Mouse (Mus musculus) lung, embryonic 16.5 days (tissue): ENCODE results near the gene Fbxw11. TPM values are rescaled to one million over a fixed set of nuclear protein-coding genes. Genes with fewer than 3 reads are reported as not detected.

Source experiments
- ATAC-seq: fragments of 200-750 bp; cut with Nextera tagmentation; 2 replicates; pipeline ENCODE4 v1.8.0; 2017; ENCODE audit warnings: low read depth, mild to moderate bottlenecking, moderate library complexity
- H3K27ac ChIP-seq: fragments of 300-500 bp; sonication (generic); 2 replicates; pipeline ENCODE4 v1.5.1; 2014; ENCODE audit warnings: mild to moderate bottlenecking, control low read depth, low read length
- H3K27me3 ChIP-seq: fragments of 300-500 bp; sonication (generic); 2 replicates; pipeline ENCODE4 v1.6.1; 2014; ENCODE audit warnings: low read depth, low read length, mixed read lengths; ENCODE audit not compliant: control insufficient read depth, insufficient read depth
- H3K36me3 ChIP-seq: fragments of 300-500 bp; sonication (generic); 2 replicates; pipeline ENCODE4 v1.6.1; 2014; ENCODE audit warnings: low read length; ENCODE audit not compliant: control insufficient read depth, insufficient read depth
- H3K4me1 ChIP-seq: fragments of 300-500 bp; sonication (generic); replicated peaks from 2 replicates; pipeline ENCODE4 v1.6.1; 2014; ENCODE audit warnings: low read length, mixed read lengths; ENCODE audit not compliant: control insufficient read depth, insufficient read depth
- H3K4me2 ChIP-seq: fragments of 300-500 bp; sonication (generic); 2 replicates; pipeline ENCODE4 v1.6.1; 2014; ENCODE audit warnings: low read depth, low read length, control low read depth
- H3K4me3 ChIP-seq: fragments of 300-500 bp; sonication (generic); 2 replicates; pipeline ENCODE4 v1.5.1; 2014; ENCODE audit warnings: mild to moderate bottlenecking, low read length, control low read depth
- H3K9ac ChIP-seq: fragments of 300-500 bp; sonication (generic); 2 replicates; pipeline ENCODE4 v1.6.1; 2014; ENCODE audit warnings: low read length, control low read depth
- H3K9me3 ChIP-seq: fragments of 300-500 bp; sonication (generic); 2 replicates; pipeline ENCODE4 v1.6.1; 2016; ENCODE audit warnings: low read length; ENCODE audit not compliant: control insufficient read depth
- WGBS: fragments of 180-500 bp; shearing (Covaris S2); extraction: QIAGEN DNeasy Blood & Tissue Kit; methylation state at CpG from one replicate; pipeline ENCODE4 v1.1.7; 2014; 5-methylcytosine and 5-hydroxymethylcytosine counted together
- polyA plus RNA-seq: library from polyadenylated mRNA; unstranded; fragments of >200 nt; fragmentation: Nextera tagmentation; extraction: Ambion mirVana; gene quantifications from 2 replicates; pipeline ENCODE4 v1.2.1, GENCODE M21; 2015

Gene Fbxw11
- polyA plus RNA-seq, 1 experiment from 2014 or later: 80.5 TPM

DNA sequence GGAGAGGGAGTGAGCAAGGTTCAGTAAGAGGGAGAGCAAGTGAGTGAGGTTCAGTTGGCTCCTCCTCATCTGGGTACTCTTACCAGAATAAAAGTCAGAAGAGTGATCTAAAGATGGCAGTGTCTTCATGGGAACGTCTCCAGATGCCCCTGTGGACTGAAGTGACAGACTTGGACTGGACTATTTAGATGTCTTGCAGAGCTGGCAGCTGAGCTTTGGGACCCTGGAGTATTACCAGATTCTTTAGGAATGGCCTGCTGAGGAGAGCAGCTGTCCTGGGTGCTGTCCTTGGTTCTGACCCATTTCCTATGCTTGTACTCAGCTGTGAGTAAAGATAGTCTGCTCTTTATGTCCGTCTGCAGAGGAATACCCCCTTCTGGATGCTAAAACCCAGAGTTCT, 75.8 kb downstream of the Fbxw11 start:
- peaks cover 4% of the 10 kb centered on the region; the same call in 1 of the 2 replicates for H3K36me3 ChIP-seq
- H3K4me3 ChIP-seq: no peak overlapping the region
- H3K9ac ChIP-seq: no peak overlapping the region
- 45% methylated on average over 2 of the region's 2 CpGs for WGBS
- H3K27ac ChIP-seq: no peak overlapping the region
- ATAC-seq: peak; percentile 49
- H3K4me2 ChIP-seq: no peak overlapping the region
- H3K9me3 ChIP-seq: no peaks in the 10 kb centered on the region
- H3K27me3 ChIP-seq: no peaks in the 10 kb centered on the region
- no peaks in the 10 kb centered on the region for H3K4me1 ChIP-seq

DNA sequence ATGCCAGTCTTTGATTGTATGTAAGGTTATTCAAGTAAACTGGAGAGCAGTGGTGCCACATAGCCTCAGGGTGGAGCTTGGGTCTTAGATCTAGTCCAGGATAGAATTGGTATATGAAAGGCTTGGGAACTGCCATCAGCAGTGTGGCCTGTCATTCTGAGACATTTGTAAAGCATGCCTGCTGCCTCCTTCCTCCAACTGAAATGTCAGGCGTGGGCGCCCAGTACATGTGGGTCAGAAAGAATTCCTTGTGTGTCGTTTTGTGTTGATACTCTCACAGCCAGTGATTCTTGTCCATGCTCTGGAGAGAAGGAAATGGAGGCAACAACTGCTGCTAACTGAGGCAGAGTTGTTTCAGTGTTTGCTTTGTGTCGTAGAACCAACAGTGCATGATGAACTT, 76.5 kb downstream of the Fbxw11 start:
- H3K4me2 ChIP-seq: no peak overlapping the region
- no peak overlapping the region for H3K27ac ChIP-seq
- no peaks in the 10 kb centered on the region for H3K27me3 ChIP-seq
- peaks cover 6% of the 10 kb centered on the region; the same call in 1 of the 2 replicates for H3K36me3 ChIP-seq
- no peaks in the 10 kb centered on the region for H3K4me1 ChIP-seq
- no peak for ATAC-seq
- no peak overlapping the region for H3K9ac ChIP-seq
- no peak overlapping the region for H3K4me3 ChIP-seq
- 87% methylated on average over 4 of the region's 4 CpGs for WGBS
- H3K9me3 ChIP-seq: no peaks in the 10 kb centered on the region

DNA sequence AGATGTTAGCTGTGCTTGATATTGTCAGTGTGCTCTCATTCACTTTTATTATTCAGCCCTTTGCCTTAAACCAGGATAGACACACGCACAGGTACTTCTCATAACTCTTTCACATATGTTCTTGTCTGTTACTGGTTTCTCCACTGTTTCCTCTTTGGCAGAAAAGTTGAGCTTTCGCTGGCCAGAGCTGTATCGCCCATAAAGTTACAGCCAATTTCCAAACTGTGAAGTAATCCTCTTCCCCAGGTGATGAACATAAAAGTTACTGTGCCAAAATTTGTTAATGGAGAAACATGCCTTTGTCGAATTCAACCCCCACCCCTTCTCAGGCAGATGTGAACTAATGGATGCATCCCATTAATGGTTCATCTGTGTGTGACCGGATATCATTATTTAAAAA, 80.1 kb downstream of the Fbxw11 start:
- H3K4me3 ChIP-seq: no peak overlapping the region
- no peaks in the 10 kb centered on the region for H3K9me3 ChIP-seq
- no peak for ATAC-seq
- 0 out of 2 replicates have a peak, but pooled peaks cover 3% of the 10 kb centered on the region for H3K4me1 ChIP-seq
- peaks cover 10% of the 10 kb centered on the region; the same call in 1 of the 2 replicates for H3K36me3 ChIP-seq
- no peak overlapping the region for H3K27ac ChIP-seq
- H3K27me3 ChIP-seq: no peaks in the 10 kb centered on the region
- 90% methylated on average over 5 of the region's 5 CpGs for whole genome bisulfite sequencing
- no peak overlapping the region for H3K4me2 ChIP-seq
- H3K9ac ChIP-seq: no peak overlapping the region

DNA sequence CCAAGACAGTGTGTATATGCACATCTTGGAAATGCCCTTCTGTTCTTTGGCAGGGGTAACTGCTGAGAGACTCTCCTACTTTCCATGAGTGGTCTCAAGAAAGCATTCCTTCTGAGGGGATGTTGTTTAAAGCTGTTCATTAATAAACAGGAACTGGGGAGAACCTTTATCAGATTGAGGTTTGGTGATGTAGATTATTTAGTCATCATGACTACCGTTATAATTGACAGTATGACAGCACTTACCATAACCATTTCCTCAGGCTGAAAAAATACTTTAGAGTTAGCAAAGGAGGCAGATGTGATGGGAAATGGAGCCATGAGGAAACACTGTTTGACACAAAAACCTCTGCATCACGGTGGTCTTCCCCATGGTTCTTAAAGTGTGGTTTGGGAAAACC, 80.8 kb downstream of the Fbxw11 start:
- Histone ChIP-seq H3K9me3 (no peaks in the 10 kb centered on the region), H3K27me3 (no peaks in the 10 kb centered on the region), H3K4me3 (no peak overlapping the region), H3K4me1 (0 out of 2 replicates have a peak, but pooled peaks cover 3% of the 10 kb centered on the region), H3K36me3 (peaks cover 10% of the 10 kb centered on the region; the same call in 1 of the 2 replicates), H3K9ac (no peak overlapping the region), H3K4me2 (no peak overlapping the region), H3K27ac (no peak overlapping the region)
- no peak for ATAC-seq
- 74% methylated on average over 2 of the region's 2 CpGs for WGBS

DNA sequence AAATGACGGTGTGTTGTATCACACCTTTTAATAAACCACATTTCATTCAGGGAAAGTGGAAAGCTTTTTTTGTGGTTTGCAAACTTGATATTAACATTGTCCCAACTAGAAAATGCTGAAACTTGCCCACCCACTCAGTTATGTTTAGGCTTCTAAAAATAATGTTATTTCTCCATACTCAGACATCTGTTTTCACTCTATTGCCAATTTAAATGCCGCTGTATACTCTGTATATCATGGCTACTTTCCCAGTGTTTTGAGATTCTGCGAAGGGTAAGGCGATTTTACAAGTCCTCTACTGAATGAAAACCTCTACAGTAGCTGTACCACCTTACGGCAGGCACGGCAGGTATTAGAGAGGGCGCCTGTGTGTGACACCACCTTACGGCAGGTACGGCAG, 82.6 kb downstream of the Fbxw11 start:
- peaks cover 6% of the 10 kb centered on the region; the same call in 1 of the 2 replicates for H3K4me1 ChIP-seq
- no peak overlapping the region for H3K4me2 ChIP-seq
- H3K9ac ChIP-seq: no peak overlapping the region
- ATAC-seq: no peak
- 79% methylated on average over 9 of the region's 9 CpGs for WGBS
- no peaks in the 10 kb centered on the region for H3K9me3 ChIP-seq
- H3K36me3 ChIP-seq: peaks cover 10% of the 10 kb centered on the region; the same call in 1 of the 2 replicates
- peak overlapping the region; percentile 25; the same call in 1 of the 2 replicates for H3K27ac ChIP-seq
- H3K27me3 ChIP-seq: no peaks in the 10 kb centered on the region
- no peak overlapping the region for H3K4me3 ChIP-seq

DNA sequence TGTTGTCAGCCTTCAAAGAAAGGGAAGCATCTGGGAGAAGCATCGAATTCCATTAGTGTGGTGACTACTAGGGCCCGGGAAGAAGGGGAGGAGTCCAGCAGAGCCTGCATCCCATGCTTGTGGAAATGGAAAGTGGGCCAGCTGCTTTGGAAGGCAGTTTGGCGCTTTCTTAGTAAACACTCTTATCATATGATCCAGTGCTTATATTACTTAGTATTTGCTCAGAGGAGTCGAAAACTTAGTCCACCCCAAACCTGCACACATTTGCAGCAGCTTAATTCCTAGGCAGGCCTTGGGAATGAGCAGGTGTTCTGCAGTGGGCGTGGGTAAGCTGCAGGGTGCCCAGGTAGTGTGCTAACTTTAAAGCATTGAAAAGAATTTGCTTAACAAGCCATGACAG, 89.9 kb downstream of the Fbxw11 start:
- 37% methylated on average over 5 of the region's 5 CpGs for WGBS
- ATAC-seq: no peak
- H3K27me3 ChIP-seq: no peaks in the 10 kb centered on the region
- no peak overlapping the region for H3K4me3 ChIP-seq
- no peak overlapping the region for H3K9ac ChIP-seq
- H3K9me3 ChIP-seq: no peaks in the 10 kb centered on the region
- peaks cover 3% of the 10 kb centered on the region; the same call in 1 of the 2 replicates for H3K4me1 ChIP-seq
- peaks cover 35% of the 10 kb centered on the region for H3K36me3 ChIP-seq
- no peak overlapping the region for H3K27ac ChIP-seq
- no peak overlapping the region for H3K4me2 ChIP-seq

DNA sequence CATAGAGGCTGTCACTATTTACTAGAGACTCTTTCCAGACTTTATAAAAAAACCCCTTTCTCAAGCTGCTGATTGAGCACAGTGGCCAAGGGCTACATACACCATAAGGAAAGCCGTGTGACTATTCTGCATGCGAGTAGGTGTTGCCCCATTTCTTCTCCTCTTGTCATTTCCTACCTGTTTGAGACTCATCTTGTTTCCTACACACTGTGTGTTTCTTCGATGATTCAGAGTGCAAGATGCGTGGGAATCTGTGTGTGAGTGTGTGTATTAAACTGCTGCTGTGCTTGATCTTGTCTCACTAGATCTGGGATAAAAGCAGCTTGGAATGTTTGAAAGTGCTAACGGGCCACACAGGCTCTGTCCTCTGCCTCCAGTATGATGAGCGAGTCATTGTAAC, 90.7 kb downstream of the Fbxw11 start:
- Histone ChIP-seq H3K9me3 (no peaks in the 10 kb centered on the region), H3K9ac (no peak overlapping the region), H3K36me3 (peaks cover 40% of the 10 kb centered on the region), H3K4me2 (no peak overlapping the region), H3K4me3 (no peak overlapping the region), H3K27me3 (no peaks in the 10 kb centered on the region), H3K4me1 (peaks cover 3% of the 10 kb centered on the region; the same call in 1 of the 2 replicates), H3K27ac (no peak overlapping the region)
- WGBS: 91% methylated on average over 6 of the region's 6 CpGs
- ATAC-seq: no peak

DNA sequence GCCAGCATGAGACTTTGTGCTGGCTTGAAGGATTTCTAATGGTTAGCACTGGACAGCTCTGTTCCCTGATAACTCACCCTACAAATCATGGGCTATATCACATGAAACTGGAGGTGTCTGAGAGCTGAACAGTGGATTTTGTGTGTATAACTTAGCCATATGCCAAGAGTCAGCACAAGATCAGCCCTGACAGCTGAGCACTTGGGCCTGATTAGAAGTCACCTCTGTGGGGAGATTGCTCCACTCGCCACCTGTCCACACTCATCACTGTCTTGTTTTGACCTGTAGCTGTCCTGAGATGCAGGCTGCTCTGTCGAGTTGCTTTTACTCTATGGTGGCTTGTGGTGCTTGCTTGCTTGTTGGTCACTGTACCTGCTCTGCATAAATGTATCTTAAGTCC, 93.8 kb downstream of the Fbxw11 start:
- H3K9me3 ChIP-seq: 0 out of 2 replicates have a peak, but pooled peaks cover under 1% of the 10 kb centered on the region
- no peak overlapping the region for H3K4me2 ChIP-seq
- WGBS: 83% methylated on average over 2 of the region's 2 CpGs
- H3K36me3 ChIP-seq: peaks cover 57% of the 10 kb centered on the region
- no peaks in the 10 kb centered on the region for H3K4me1 ChIP-seq
- no peak overlapping the region for H3K4me3 ChIP-seq
- no peaks in the 10 kb centered on the region for H3K27me3 ChIP-seq
- no peak for ATAC-seq
- H3K9ac ChIP-seq: no peak overlapping the region
- H3K27ac ChIP-seq: no peak overlapping the region

DNA sequence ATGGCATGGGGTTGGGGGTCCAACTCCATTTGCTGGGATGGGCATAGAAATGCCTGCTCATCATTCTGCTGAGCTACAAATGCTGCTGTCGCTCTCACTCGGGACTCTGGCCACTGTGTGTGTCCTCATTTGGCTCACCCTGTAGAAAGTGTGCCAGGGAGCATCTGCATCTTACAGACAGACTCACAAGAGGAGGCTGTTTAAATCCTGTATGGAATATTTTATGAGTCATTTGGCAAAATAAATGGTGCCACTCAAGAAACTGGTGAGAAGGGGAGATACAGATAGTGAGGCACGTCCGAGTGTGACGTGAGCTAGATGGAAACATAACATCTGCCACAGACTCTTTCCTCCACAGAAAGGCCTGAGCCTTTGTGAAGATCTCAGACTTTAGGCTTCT, 95.2 kb downstream of the Fbxw11 start:
- Histone ChIP-seq H3K4me1 (no peaks in the 10 kb centered on the region), H3K9ac (no peak overlapping the region), H3K27ac (no peak overlapping the region), H3K4me3 (no peak overlapping the region), H3K4me2 (no peak overlapping the region), H3K36me3 (peaks cover 61% of the 10 kb centered on the region), H3K27me3 (no peaks in the 10 kb centered on the region), H3K9me3 (0 out of 2 replicates have a peak, but pooled peaks cover 2% of the 10 kb centered on the region)
- WGBS: 77% methylated on average over 5 of the region's 5 CpGs
- ATAC-seq: no peak

DNA sequence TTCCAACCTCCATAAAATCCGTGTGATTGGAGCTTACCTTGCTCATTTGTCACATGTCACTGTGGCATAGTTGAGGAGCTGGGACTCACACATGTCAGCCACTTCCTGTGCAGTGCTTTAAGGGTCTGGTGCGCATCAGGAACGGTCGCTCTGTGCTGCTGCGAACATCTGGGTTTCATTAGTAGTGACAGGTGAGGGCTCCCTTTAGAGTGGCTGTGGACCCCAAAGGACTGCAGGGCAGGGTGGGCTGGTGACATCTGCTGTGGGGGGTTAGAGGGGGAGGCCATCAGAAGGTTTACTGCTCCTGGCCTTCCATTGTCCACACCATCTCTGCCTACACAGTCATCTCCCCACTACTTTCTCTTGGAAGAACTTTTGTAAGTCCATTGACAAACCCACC, 101.4 kb downstream of the Fbxw11 start:
- Histone ChIP-seq H3K27me3 (no peaks in the 10 kb centered on the region), H3K36me3 (peaks cover 55% of the 10 kb centered on the region), H3K9me3 (0 out of 2 replicates have a peak, but pooled peaks cover 2% of the 10 kb centered on the region), H3K4me3 (no peak overlapping the region), H3K4me2 (no peak overlapping the region), H3K27ac (no peak overlapping the region), H3K9ac (no peak overlapping the region), H3K4me1 (no peaks in the 10 kb centered on the region)
- 66% methylated on average over 5 of the region's 5 CpGs for WGBS
- no peak for ATAC-seq
